Mouse (Mus musculus) spleen, adult 2 months (tissue): ENCODE results near the gene Slc35d1. TPM values are rescaled to one million over a fixed set of nuclear protein-coding genes. Genes with fewer than 3 reads are reported as not detected.

Experiments used
- DNase-seq, 2 experiments: peaks; one replicate each; pipeline versions ENCODE4 v3.0.0 to v3.0.0-alpha.2; 2012 to 2021; ENCODE audit warnings: low spot score in 2 of 2, low read depth in 1 of 2
- H3K27ac ChIP-seq: fragments of 200-500 bp; 2 replicates; pipeline ENCODE4 v1.5.1; 2012; ENCODE audit warnings: low read length, inconsistent platforms; ENCODE audit not compliant: insufficient read depth
- H3K27me3 ChIP-seq: fragments of 200-500 bp; 2 replicates; pipeline ENCODE4 v1.6.1; 2012; ENCODE audit warnings: mild to moderate bottlenecking, moderate library complexity, low read length, inconsistent platforms; ENCODE audit not compliant: control insufficient read depth, insufficient read depth
- H3K36me3 ChIP-seq: fragments of 200-500 bp; 2 replicates; pipeline ENCODE4 v1.6.1; 2012; ENCODE audit warnings: mild to moderate bottlenecking, low read length, inconsistent platforms; ENCODE audit not compliant: control insufficient read depth, insufficient read depth
- H3K4me1 ChIP-seq: fragments of 200-500 bp; 2 replicates; pipeline ENCODE4 v1.6.1; 2011; ENCODE audit warnings: inconsistent platforms; ENCODE audit not compliant: control insufficient read depth, insufficient read depth, insufficient read length
- H3K4me3 ChIP-seq: fragments of 200-500 bp; 2 replicates; pipeline ENCODE4 v1.5.1; 2011; ENCODE audit warnings: mild to moderate bottlenecking, inconsistent platforms; ENCODE audit not compliant: insufficient read depth, insufficient read length; ENCODE audit errors: extremely low read depth
- CTCF ChIP-seq: fragments of 200-500 bp; IDR thresholded peaks from 2 replicates; pipeline ENCODE4 v1.5.1; 2011; ENCODE audit warnings: mild to moderate bottlenecking, inconsistent platforms; ENCODE audit not compliant: insufficient read depth, insufficient read length, insufficient replicate concordance; ENCODE audit errors: extremely low read depth
- POLR2A ChIP-seq: fragments of 200-500 bp; IDR thresholded peaks from 2 replicates; pipeline ENCODE4 v1.6.1; 2011; ENCODE audit warnings: low read depth, low read length, inconsistent platforms
- WGBS: fragments of 180-500 bp; shearing (Covaris S2); methylation state at CpG from one replicate; pipeline ENCODE4 v1.1.7; 2018; 5-methylcytosine and 5-hydroxymethylcytosine counted together
- polyA plus RNA-seq: library from polyadenylated mRNA; depleted of rRNA; stranded (reverse); fragments of >200 nt; gene quantifications from 2 replicates; pipeline ENCODE4 v1.2.3, GENCODE M21; 2012

Slc35d1 gene
- polyA plus RNA-seq, 1 experiment, result 1.7 TPM

- Histone ChIP-seq H3K4me1 (no peaks in the 10 kb centered on the region), H3K27me3 (no peaks in the 10 kb centered on the region), H3K27ac (no peak overlapping the region), H3K4me3 (no peak overlapping the region), H3K36me3 (peaks cover 5% of the 10 kb centered on the region)
- TF ChIP-seq POLR2A, result no peak
- no peak for TF ChIP-seq CTCF
- 88% methylated on average over 2 of the region's 2 CpGs for WGBS
- DNase-seq, result no peak
Measured at GRCm38 (mm10) chr4:103192421-103192820, 22.5 kb downstream of the Slc35d1 start.

GRCm38 (mm10) chr4:103188786-103189640, 26.0 kb downstream of the Slc35d1 start:
- Histone ChIP-seq H3K4me3 (no peak overlapping the region), H3K4me1 (no peaks in the 10 kb centered on the region), H3K36me3 (peaks cover 8% of the 10 kb centered on the region), H3K27me3 (no peaks in the 10 kb centered on the region), H3K27ac (no peak overlapping the region)
- TF ChIP-seq CTCF (no peak), POLR2A (no peak)
- DNase-seq, result no peak
- WGBS, result 89% methylated on average over 8 of the region's 8 CpGs

GRCm38 (mm10) chr4:103180300-103180888, 34.6 kb downstream of the Slc35d1 start:
- no peak overlapping the region for H3K27ac ChIP-seq
- H3K27me3 ChIP-seq, result no peaks in the 10 kb centered on the region
- peaks cover 5% of the 10 kb centered on the region; the same call in 1 of the 2 replicates for H3K36me3 ChIP-seq
- no peaks in the 10 kb centered on the region for H3K4me1 ChIP-seq
- no peak overlapping the region for H3K4me3 ChIP-seq
- no peak for TF ChIP-seq CTCF
- TF ChIP-seq POLR2A, result no peak
- 90% methylated on average over 8 of the region's 8 CpGs for WGBS
- no peak for DNase-seq

GRCm38 (mm10) chr4:103179581-103179980, 35.4 kb downstream of the Slc35d1 start:
- Histone ChIP-seq H3K4me1 (no peaks in the 10 kb centered on the region), H3K4me3 (no peak overlapping the region), H3K27ac (no peak overlapping the region), H3K27me3 (no peaks in the 10 kb centered on the region), H3K36me3 (peaks cover 3% of the 10 kb centered on the region; the same call in 1 of the 2 replicates)
- TF ChIP-seq POLR2A, result no peak
- no peak for TF ChIP-seq CTCF
- no peak for DNase-seq
- WGBS, result 83% methylated on average over 3 of the region's 3 CpGs

GRCm38 (mm10) chr4:103178635-103179318, 36.2 kb downstream of the Slc35d1 start:
- no peak for TF ChIP-seq POLR2A
- no peak for TF ChIP-seq CTCF
- DNase-seq, result no peak
- no peaks in the 10 kb centered on the region for H3K27me3 ChIP-seq
- H3K4me1 ChIP-seq, result no peaks in the 10 kb centered on the region
- no peak overlapping the region for H3K4me3 ChIP-seq
- H3K36me3 ChIP-seq, result peaks cover 4% of the 10 kb centered on the region; the same call in 1 of the 2 replicates
- WGBS, result 86% methylated on average over 7 of the region's 7 CpGs
- no peak overlapping the region for H3K27ac ChIP-seq

GRCm38 (mm10) chr4:103177681-103178080, 37.3 kb downstream of the Slc35d1 start:
- DNase-seq, result no peak
- WGBS, result 83% methylated on average over 1 of the region's 1 CpGs
- TF ChIP-seq POLR2A, result no peak
- H3K36me3 ChIP-seq, result peaks cover 3% of the 10 kb centered on the region; the same call in 1 of the 2 replicates
- H3K4me1 ChIP-seq, result no peaks in the 10 kb centered on the region
- H3K27me3 ChIP-seq, result no peaks in the 10 kb centered on the region
- H3K4me3 ChIP-seq, result no peak overlapping the region
- H3K27ac ChIP-seq, result no peak overlapping the region

- TF ChIP-seq CTCF (no peak), POLR2A (no peak)
- H3K27me3 ChIP-seq, result no peaks in the 10 kb centered on the region
- H3K27ac ChIP-seq, result no peak overlapping the region
- H3K4me1 ChIP-seq, result no peaks in the 10 kb centered on the region
- no peak overlapping the region for H3K4me3 ChIP-seq
- 98% methylated on average over 7 of the region's 7 CpGs for WGBS
- peaks cover 1% of the 10 kb centered on the region; the same call in 1 of the 2 replicates for H3K36me3 ChIP-seq
- DNase-seq, result no peak
Measured at GRCm38 (mm10) chr4:103174001-103174400, 41.0 kb downstream of the Slc35d1 start.
